Mouse (Mus musculus) forebrain, postnatal 0 days (tissue): ENCODE results near the gene Minos1. TPM values are rescaled to one million over a fixed set of nuclear protein-coding genes. Genes with fewer than 3 reads are reported as not detected.

Experiments
- ATAC-seq: fragments of 200-750 bp; cut with Nextera tagmentation; 2 replicates; pipeline ENCODE4 v1.8.0; 2017; ENCODE audit warnings: mild to moderate bottlenecking, moderate library complexity
- DNase-seq: peaks from one replicate; pipeline ENCODE4 v3.0.0-alpha.2; 2015
- H3K27ac ChIP-seq: fragments of 300-500 bp; sonication (generic); 2 replicates; pipeline ENCODE4 v1.5.1; 2014; ENCODE audit warnings: low read depth, mild to moderate bottlenecking, antibody characterized with exemption, low read length, moderate library complexity, mixed read lengths
- H3K27me3 ChIP-seq: fragments of 300-500 bp; sonication (generic); 2 replicates; pipeline ENCODE4 v1.6.1; 2014; ENCODE audit warnings: mild to moderate bottlenecking, low read length, mixed read lengths; ENCODE audit not compliant: insufficient read depth
- H3K36me3 ChIP-seq: fragments of 300-500 bp; sonication (generic); 2 replicates; pipeline ENCODE4 v1.6.1; 2014; ENCODE audit warnings: mild to moderate bottlenecking, moderate library complexity; ENCODE audit not compliant: insufficient read depth
- H3K4me1 ChIP-seq: fragments of 300-500 bp; sonication (generic); 2 replicates; pipeline ENCODE4 v1.6.1; 2014; ENCODE audit warnings: antibody characterized with exemption; ENCODE audit not compliant: insufficient read depth
- H3K4me2 ChIP-seq: fragments of 300-500 bp; sonication (generic); 2 replicates; pipeline ENCODE4 v1.6.1; 2014; ENCODE audit warnings: low read depth, mild to moderate bottlenecking, moderate library complexity
- H3K4me3 ChIP-seq: fragments of 300-500 bp; sonication (generic); 2 replicates; pipeline ENCODE4 v1.5.1; 2014; ENCODE audit warnings: low read depth, low read length, mixed read lengths
- H3K9ac ChIP-seq: fragments of 300-500 bp; sonication (generic); 2 replicates; pipeline ENCODE4 v1.6.1; 2014; ENCODE audit warnings: mild to moderate bottlenecking
- H3K9me3 ChIP-seq: fragments of 300-500 bp; sonication (generic); 2 replicates; pipeline ENCODE4 v1.6.1; 2016; ENCODE audit warnings: low read length
- CTCF ChIP-seq: sonication (generic); IDR thresholded peaks from 2 replicates; pipeline ENCODE4 v1.5.1; 2016; ENCODE audit warnings: antibody characterized with exemption, control low read depth, low read depth
- WGBS: fragments of 180-500 bp; shearing (Covaris S2); extraction: QIAGEN DNeasy Blood & Tissue Kit; methylation state at CpG from one replicate; pipeline ENCODE4 v1.1.7; 2014; 5-methylcytosine and 5-hydroxymethylcytosine counted together
- polyA plus RNA-seq: library from polyadenylated mRNA; unstranded; fragments of >200 nt; fragmentation: Nextera tagmentation; extraction: Ambion mirVana; gene quantifications from 2 replicates; pipeline ENCODE4 v1.2.1, GENCODE M21; 2015
- total RNA-seq: library from RNA; depleted of rRNA; stranded (reverse); fragments of >200 nt; gene quantifications from 2 replicates; pipeline ENCODE4 v1.2.3, GENCODE M21; 2014

The Minos1 gene
- total and polyA plus RNA-seq, 2 experiments from 2014 or later, result 19.9 to 412 TPM

DNA sequence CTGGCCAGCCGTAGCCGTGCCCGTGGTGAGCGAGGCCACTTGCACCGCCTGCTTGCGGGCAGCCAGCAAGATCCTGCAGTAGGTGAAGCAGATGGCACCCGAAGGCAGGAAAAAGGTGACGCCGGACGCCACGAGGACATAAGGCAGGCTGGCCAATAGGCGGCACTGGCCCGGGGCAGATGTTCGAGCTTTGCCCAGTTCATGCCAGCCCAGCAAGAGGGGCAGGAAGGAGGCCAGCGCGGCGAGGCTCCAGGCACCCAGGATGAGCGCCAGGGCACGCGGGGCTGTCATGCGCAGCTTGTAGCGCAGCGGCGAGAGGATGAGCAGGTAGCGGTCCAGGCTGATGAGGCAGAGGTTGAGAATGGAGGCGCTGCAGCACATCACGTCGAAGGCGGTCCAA, 56.9 kb downstream of the Minos1 start:
- Histone ChIP-seq H3K4me3 (peak overlapping the region; percentile 61; the same call in 1 of the 2 replicates), H3K9me3 (no peaks in the 10 kb centered on the region), H3K27me3 (peaks cover 12% of the 10 kb centered on the region), H3K4me2 (peak overlapping the region; percentile 90; the same call in 1 of the 2 replicates), H3K36me3 (no peaks in the 10 kb centered on the region), H3K9ac (no peak overlapping the region), H3K27ac (no peak overlapping the region), H3K4me1 (0 out of 2 replicates have a peak, but pooled peaks cover 4% of the 10 kb centered on the region)
- 22% methylated on average over 29 of the region's 29 CpGs for WGBS
- no peak; the same call in 1 of the 2 replicates for TF ChIP-seq CTCF
- no peak for ATAC-seq
- no peak for DNase-seq

GRCm38 (mm10) chr4:139068287-139068686, 62.6 kb downstream of the Minos1 start:
- ATAC-seq, result peak; percentile 71

GRCm38 (mm10) chr4:139064831-139065230, 66.1 kb downstream of the Minos1 start:
- Histone ChIP-seq H3K4me2 (no peak overlapping the region), H3K9ac (no peak overlapping the region), H3K27me3 (no peaks in the 10 kb centered on the region), H3K4me1 (no peaks in the 10 kb centered on the region), H3K27ac (no peak overlapping the region), H3K9me3 (no peaks in the 10 kb centered on the region), H3K4me3 (no peak overlapping the region), H3K36me3 (no peaks in the 10 kb centered on the region)
- ATAC-seq (no peak), DNase-seq (no peak)
- TF ChIP-seq CTCF, result no peak
- 83% methylated on average over 5 of the region's 5 CpGs for WGBS

More at GRCm38 (mm10) chr4:139068287-139068686, 62.6 kb downstream of the Minos1 start:
- no peak overlapping the region for H3K27ac ChIP-seq
- 19% methylated on average over 4 of the region's 4 CpGs for WGBS
- H3K4me3 ChIP-seq, result no peak overlapping the region
- H3K9ac ChIP-seq, result no peak overlapping the region
- no peak for TF ChIP-seq CTCF
- H3K4me2 ChIP-seq, result no peak overlapping the region
- no peaks in the 10 kb centered on the region for H3K4me1 ChIP-seq
- DNase-seq, result peak; percentile 54
- no peaks in the 10 kb centered on the region for H3K27me3 ChIP-seq
- no peaks in the 10 kb centered on the region for H3K9me3 ChIP-seq
- no peaks in the 10 kb centered on the region for H3K36me3 ChIP-seq

DNA sequence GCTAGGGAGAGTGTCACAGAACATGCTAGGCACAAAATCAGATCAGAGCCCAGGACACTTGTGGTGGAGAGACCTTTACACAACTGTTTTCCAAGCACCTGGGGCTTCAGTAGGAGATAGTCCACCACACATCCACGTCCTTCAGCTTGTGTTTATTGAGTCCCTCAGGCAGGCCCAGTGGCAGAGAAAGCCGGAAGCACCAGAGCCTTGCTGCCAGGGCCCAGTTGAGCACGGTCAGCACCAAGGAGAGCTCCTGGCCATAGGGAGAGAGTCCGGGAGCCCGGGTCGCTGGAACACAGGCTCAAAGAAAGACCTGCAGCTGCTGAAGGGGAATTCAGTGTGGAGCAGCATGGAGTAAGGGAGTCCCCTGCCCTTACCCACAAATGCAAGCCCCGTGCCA, 71.3 kb downstream of the Minos1 start:
- DNase-seq, result no peak

GRCm38 (mm10) chr4:139058029-139058428, 72.9 kb downstream of the Minos1 start:
- Histone ChIP-seq H3K9ac (no peak overlapping the region), H3K36me3 (no peaks in the 10 kb centered on the region), H3K4me2 (no peak overlapping the region), H3K27me3 (no peaks in the 10 kb centered on the region), H3K27ac (no peak overlapping the region), H3K4me3 (no peak overlapping the region), H3K9me3 (no peaks in the 10 kb centered on the region), H3K4me1 (peaks cover 3% of the 10 kb centered on the region; the same call in 1 of the 2 replicates)
- WGBS, result 90% methylated on average over 5 of the region's 5 CpGs
- DNase-seq (no peak), ATAC-seq (no peak)
- TF ChIP-seq CTCF, result no peak

More for the DNA sequence above, 71.3 kb downstream of the Minos1 start:
- H3K9ac ChIP-seq, result no peak overlapping the region
- no peaks in the 10 kb centered on the region for H3K9me3 ChIP-seq
- H3K36me3 ChIP-seq, result no peaks in the 10 kb centered on the region
- no peak for ATAC-seq
- H3K4me2 ChIP-seq, result no peak overlapping the region
- no peak overlapping the region for H3K27ac ChIP-seq
- no peak overlapping the region for H3K4me3 ChIP-seq
- 14% methylated on average over 7 of the region's 7 CpGs for WGBS
- H3K27me3 ChIP-seq, result no peaks in the 10 kb centered on the region
- no peak for TF ChIP-seq CTCF
- peaks cover 3% of the 10 kb centered on the region; the same call in 1 of the 2 replicates for H3K4me1 ChIP-seq

GRCm38 (mm10) chr4:139057291-139057690, 73.6 kb downstream of the Minos1 start:
- H3K4me2 ChIP-seq, result no peak overlapping the region
- H3K4me3 ChIP-seq, result no peak overlapping the region
- no peak overlapping the region for H3K9ac ChIP-seq
- 69% methylated on average over 5 of the region's 5 CpGs for WGBS
- H3K36me3 ChIP-seq, result no peaks in the 10 kb centered on the region
- no peaks in the 10 kb centered on the region for H3K9me3 ChIP-seq
- no peak for ATAC-seq
- TF ChIP-seq CTCF, result no peak
- no peak overlapping the region for H3K27ac ChIP-seq
- DNase-seq, result no peak
- H3K27me3 ChIP-seq, result no peaks in the 10 kb centered on the region
- peaks cover 3% of the 10 kb centered on the region; the same call in 1 of the 2 replicates for H3K4me1 ChIP-seq

DNA sequence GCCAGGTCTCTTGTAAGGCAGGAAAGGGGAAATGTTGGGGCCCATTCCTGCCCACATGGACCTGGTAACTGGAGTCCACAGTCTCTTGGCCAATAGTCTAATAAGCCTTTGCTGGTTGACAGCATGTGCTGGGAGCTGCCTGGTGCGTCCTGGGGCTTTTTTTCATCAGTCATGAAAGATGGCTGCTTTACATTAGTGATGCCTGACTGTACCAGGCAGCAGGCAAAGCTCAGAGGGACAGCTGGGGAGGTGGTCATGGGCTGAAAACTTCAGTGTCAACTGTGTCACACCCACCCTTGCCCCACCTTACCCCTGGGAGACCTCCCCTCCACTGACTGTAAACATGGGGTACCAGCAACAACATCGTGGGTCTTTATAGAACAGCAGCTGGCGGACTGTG, 75.2 kb downstream of the Minos1 start:
- 54% methylated on average over 3 of the region's 3 CpGs for WGBS
- no peak overlapping the region for H3K27ac ChIP-seq
- no peaks in the 10 kb centered on the region for H3K36me3 ChIP-seq
- no peaks in the 10 kb centered on the region for H3K27me3 ChIP-seq
- no peak for TF ChIP-seq CTCF
- H3K9me3 ChIP-seq, result no peaks in the 10 kb centered on the region
- peaks cover 3% of the 10 kb centered on the region; the same call in 1 of the 2 replicates for H3K4me1 ChIP-seq
- 0 out of 2 replicates have a peak overlapping the region, but pooled peaks have one; percentile 10 for H3K9ac ChIP-seq
- no peak overlapping the region for H3K4me2 ChIP-seq
- ATAC-seq (no peak), DNase-seq (no peak)
- no peak overlapping the region for H3K4me3 ChIP-seq
